Mouse (Mus musculus) cerebellum, adult 2 months (tissue): ENCODE results near the gene Casc3.

Experiments
- CTCF ChIP-seq: fragments of 200-500 bp; IDR thresholded peaks from 2 replicates; pipeline ENCODE4 v1.5.1; 2011; ENCODE audit warnings: low read depth, mild to moderate bottlenecking, control low read depth, low read length, moderate library complexity, borderline replicate concordance; ENCODE audit not compliant: insufficient read depth
- POLR2A ChIP-seq: fragments of 200-500 bp; IDR thresholded peaks from 2 replicates; pipeline ENCODE4 v1.6.1; 2011; ENCODE audit warnings: low read length, control low read depth, borderline replicate concordance; ENCODE audit not compliant: insufficient read depth

DNA sequence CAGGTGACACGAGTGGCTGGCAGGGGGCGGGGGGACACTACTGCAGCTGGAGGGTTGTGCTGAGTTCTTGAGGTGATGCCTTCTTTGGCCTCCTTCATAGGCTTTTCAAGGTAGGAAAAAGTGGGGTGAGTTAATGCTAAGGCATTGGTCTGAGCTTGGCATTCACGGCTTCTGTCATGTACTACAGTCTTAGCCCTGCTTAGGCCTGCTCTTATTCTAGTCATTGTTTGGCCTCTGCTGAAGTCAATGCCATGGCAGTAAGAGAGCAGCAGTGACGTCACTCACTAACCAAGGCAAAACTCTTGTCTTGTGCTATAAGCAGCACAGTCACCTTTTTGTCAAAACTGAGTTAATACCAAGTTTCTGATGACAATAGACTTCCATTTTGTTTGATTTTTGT, 6.8 kb upstream of the Casc3 start:
- TF ChIP-seq POLR2A: no peak
- no peak for TF ChIP-seq CTCF
